In the genomic region with DNA sequence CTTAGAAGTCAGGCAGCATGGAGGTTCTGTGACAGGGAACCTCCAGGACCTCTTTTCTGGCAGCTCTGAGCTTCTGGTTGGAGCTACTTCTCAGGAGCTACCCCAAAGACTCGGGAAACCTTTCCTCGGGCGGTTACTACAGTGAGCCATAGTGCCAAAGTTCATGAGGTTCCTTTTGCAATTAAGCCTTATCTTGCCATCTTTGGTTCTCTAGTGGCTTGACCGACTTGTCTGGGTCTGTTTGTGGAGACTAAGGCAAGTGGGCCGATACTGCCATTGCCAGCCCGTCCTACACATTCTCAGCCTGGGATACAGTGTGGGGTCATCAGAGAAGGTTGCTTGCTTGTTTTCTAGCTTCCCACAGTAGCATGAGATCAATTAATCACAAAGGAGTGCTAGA, we compare ENCODE assay signal across 21 mouse cellular contexts. TPM values are rescaled to one million over a fixed set of nuclear protein-coding genes. Genes with fewer than 3 reads are reported as not detected.
DNase-seq lines count a peak whose midpoint lies in the region; ATAC-seq lines count a peak whose summit lies in the region.
"Had no signal": no experiment of that assay in that cellular context is flagged by ENCODE, and none has a peak within 500 bp of the region (broad histone marks: within the 10 kb centered on the region; RNA-seq: fewer than 3 reads in every experiment).

No protein-coding gene starts in this region.

- H3K4me1 ChIP-seq in midbrain, embryonic 13.5 days (replicated peaks) = peaks cover 9% of the 10 kb centered on the region; the same call in 1 of the 2 replicates

- H3K27me3 ChIP-seq in midbrain, embryonic 13.5 days = no peaks in the 10 kb centered on the region
- H3K27me3 ChIP-seq: CH12.LX, Patski had no signal

- H3K36me3 ChIP-seq in midbrain, embryonic 13.5 days = peaks cover 51% of the 10 kb centered on the region

- 94% methylated on average over 6 of the region's 6 CpGs for WGBS in midbrain, embryonic 13.5 days

- ATAC-seq in midbrain, embryonic 13.5 days = no peak
- ATAC-seq: activated CD4-positive, CD25-positive, alpha-beta regulatory T cell, adult 4 months; CD4-positive, CD25-positive, alpha-beta regulatory T cell, adult 4 months; Patski had no signal

- H3K9ac ChIP-seq in midbrain, embryonic 13.5 days (replicated peaks) = no peak overlapping the region

- H3K27ac ChIP-seq in midbrain, embryonic 13.5 days = no peak overlapping the region

- no peak overlapping the region for H3K4me3 ChIP-seq in midbrain, embryonic 13.5 days (replicated peaks)

- DNase-seq in heart, adult 11 months = peak; percentile 80
- DNase-seq in heart, postnatal 14 days = no peak
- DNase-seq in fat pad, adult 2 months (ENCODE audit: extremely low read depth, low read depth, low spot score) = peak; percentile 43
- peak; percentile 57 for DNase-seq in gonadal fat pad, adult 2 months (ENCODE audit: low read depth)
- DNase-seq in thymus, postnatal 14 days = no peak
- DNase-seq: adrenal gland, adult 2 months; adrenal gland, adult 8-10 months; adrenal gland, postnatal 10 days; adrenal gland, postnatal 14 days; adrenal gland, postnatal 25 days; adrenal gland, postnatal 36 days; B cell, adult 2 months; cerebellum, adult 11 months; cerebellum, adult 11-12 months; cerebellum, adult 18-20 months had no signal

- H3K4me2 ChIP-seq in midbrain, embryonic 13.5 days (replicated peaks) = no peak overlapping the region

- intact Hi-C loops in heart, postnatal 14 days (cut with DNase I) = loop anchor here (10.0 kb wide), 1 partner anchor 198 kb away; no protein-coding TSS in a partner anchor

- no peaks in the 10 kb centered on the region for H3K9me3 ChIP-seq in midbrain, embryonic 13.5 days
- H3K9me3 ChIP-seq: G1E had no signal

RNA-seq across cellular contexts. Expression of gene Clec2l, which starts 29.7 kb away (rescaled TPM):
- total RNA-seq in heart, postnatal 14 days (2021) = 1 to 10 TPM; 1.9 to 2.4 TPM
- 38.3 and 43.5 TPM in 2 replicates for polyA plus RNA-seq in gonadal fat pad, adult 2 months (2012; rRNA removed)
- polyA plus RNA-seq in midbrain, embryonic 13.5 days (2015; fragmentation: Nextera tagmentation; extraction: Ambion mirVana) = 5.6 and 6.2 TPM in 2 replicates
- total RNA-seq: G1E had no signal
- polyA plus RNA-seq: activated CD4-positive, CD25-positive, alpha-beta regulatory T cell, adult 4 months; CD4-positive, CD25-positive, alpha-beta regulatory T cell, adult 4 months; G1E had no signal

RNA-seq across cellular contexts. Expression of gene Klrg2, which starts 55.5 kb away (rescaled TPM):
- under 1 TPM; 0.24 to 0.32 TPM for total RNA-seq in heart, postnatal 14 days (2021)
- polyA plus RNA-seq in gonadal fat pad, adult 2 months (2012; rRNA removed) = 8.8 and 13.4 TPM in 2 replicates
- polyA plus RNA-seq in midbrain, embryonic 13.5 days (2015; fragmentation: Nextera tagmentation; extraction: Ambion mirVana) = 0.12 TPM in 1 of 2 replicates, not detected in the other
- polyA plus RNA-seq: activated CD4-positive, CD25-positive, alpha-beta regulatory T cell, adult 4 months; CD4-positive, CD25-positive, alpha-beta regulatory T cell, adult 4 months had no signal

Comparison
In these comparisons a context has a peak if more than half of its experiments do, and no peak if none do; other contexts are left out.
1. DNase-seq: peak in heart, adult 11 months (single experiment), fat pad, adult 2 months (single experiment) and gonadal fat pad, adult 2 months (single experiment); none in heart, postnatal 14 days (0 of 2) and thymus, postnatal 14 days (single experiment).